Mouse (Mus musculus) neural tube, embryonic 14.5 days (tissue): ENCODE measurements around the gene Col25a1. TPM values are rescaled to one million over a fixed set of nuclear protein-coding genes. Genes with fewer than 3 reads are reported as not detected.

Source experiments
- ATAC-seq: fragments of 200-750 bp; cut with Nextera tagmentation; 2 replicates; pipeline ENCODE4 v1.8.0; 2017; ENCODE audit warnings: low read depth, mild to moderate bottlenecking, moderate TSS enrichment, moderate library complexity
- H3K27ac ChIP-seq: fragments of 300-500 bp; sonication (generic); 2 replicates; pipeline ENCODE4 v1.5.1; 2014; ENCODE audit warnings: low read depth, mild to moderate bottlenecking, control low read depth, low read length, moderate library complexity, mixed read lengths
- H3K27me3 ChIP-seq: fragments of 300-500 bp; sonication (generic); 2 replicates; pipeline ENCODE4 v1.6.1; 2014; ENCODE audit warnings: low read length; ENCODE audit not compliant: control insufficient read depth, insufficient read depth
- H3K36me3 ChIP-seq: fragments of 300-500 bp; sonication (generic); 2 replicates; pipeline ENCODE4 v1.6.1; 2014; ENCODE audit warnings: low read length, mixed read lengths; ENCODE audit not compliant: control insufficient read depth, insufficient read depth
- H3K4me1 ChIP-seq: fragments of 300-500 bp; sonication (generic); 2 replicates; pipeline ENCODE4 v1.6.1; 2014; ENCODE audit warnings: low read length; ENCODE audit not compliant: control insufficient read depth, insufficient read depth
- H3K4me2 ChIP-seq: fragments of 300-500 bp; sonication (generic); 2 replicates; pipeline ENCODE4 v1.6.1; 2014; ENCODE audit warnings: mild to moderate bottlenecking, low read depth, low read length, control low read depth
- H3K4me3 ChIP-seq: fragments of 300-500 bp; sonication (generic); 2 replicates; pipeline ENCODE4 v1.5.1; 2014; ENCODE audit warnings: low read depth, low read length, control low read depth, mixed read lengths
- H3K9ac ChIP-seq: fragments of 300-500 bp; sonication (generic); replicated peaks from 2 replicates; pipeline ENCODE4 v1.6.1; 2014; ENCODE audit warnings: low read depth, mild to moderate bottlenecking, control low read depth, low read length, mixed read lengths
- H3K9me3 ChIP-seq: fragments of 300-500 bp; sonication (generic); 2 replicates; pipeline ENCODE4 v1.6.1; 2016; ENCODE audit warnings: low read length; ENCODE audit not compliant: control insufficient read depth
- WGBS: fragments of 180-500 bp; shearing (Covaris S2); extraction: QIAGEN DNeasy Blood & Tissue Kit; methylation state at CpG from one replicate; pipeline ENCODE4 v1.1.7; 2014; 5-methylcytosine and 5-hydroxymethylcytosine counted together
- polyA plus RNA-seq: library from polyadenylated mRNA; unstranded; fragments of >200 nt; fragmentation: Nextera tagmentation; extraction: Ambion mirVana; gene quantifications from 2 replicates; pipeline ENCODE4 v1.2.1, GENCODE M21; 2014

The Col25a1 gene
- polyA plus RNA-seq, 1 experiment from 2014 or later: 10.5 TPM

- Histone ChIP-seq H3K9ac (no peak overlapping the region), H3K27ac (no peak overlapping the region), H3K9me3 (no peaks in the 10 kb centered on the region), H3K4me2 (no peak overlapping the region), H3K4me1 (no peaks in the 10 kb centered on the region), H3K4me3 (no peak overlapping the region), H3K36me3 (no peaks in the 10 kb centered on the region), H3K27me3 (no peaks in the 10 kb centered on the region)
- 68% methylated on average over 1 of the region's 1 CpGs for WGBS
- no peak for ATAC-seq
Measured at GRCm38 (mm10) chr3:130361922-130362321, 230.6 kb downstream of the Col25a1 start.

GRCm38 (mm10) chr3:130362797-130363367 is 231.6 kb downstream of the Col25a1 start:
- no peak overlapping the region for H3K9ac ChIP-seq
- H3K27me3 ChIP-seq: no peaks in the 10 kb centered on the region
- ATAC-seq: no peak
- no peak overlapping the region for H3K4me2 ChIP-seq
- H3K27ac ChIP-seq: no peak overlapping the region
- no peak overlapping the region for H3K4me3 ChIP-seq
- no peaks in the 10 kb centered on the region for H3K9me3 ChIP-seq
- 85% methylated on average over 7 of the region's 7 CpGs for WGBS
- H3K4me1 ChIP-seq: no peaks in the 10 kb centered on the region
- H3K36me3 ChIP-seq: no peaks in the 10 kb centered on the region

GRCm38 (mm10) chr3:130366917-130367610 is 235.8 kb downstream of the Col25a1 start:
- Histone ChIP-seq H3K9ac (no peak overlapping the region), H3K36me3 (no peaks in the 10 kb centered on the region)
- 53% methylated on average over 8 of the region's 8 CpGs for WGBS

GRCm38 (mm10) chr3:130368352-130368751 is 237.1 kb downstream of the Col25a1 start:
- no peaks in the 10 kb centered on the region for H3K4me1 ChIP-seq
- H3K4me3 ChIP-seq: no peak overlapping the region
- no peak overlapping the region for H3K4me2 ChIP-seq
- H3K9me3 ChIP-seq: no peaks in the 10 kb centered on the region
- H3K27me3 ChIP-seq: no peaks in the 10 kb centered on the region
- ATAC-seq: no peak
- no peak overlapping the region for H3K27ac ChIP-seq
- 94% methylated on average over 4 of the region's 4 CpGs for WGBS
- no peaks in the 10 kb centered on the region for H3K36me3 ChIP-seq
- H3K9ac ChIP-seq: no peak overlapping the region

More at GRCm38 (mm10) chr3:130366917-130367610, 235.8 kb downstream of the Col25a1 start:
- Histone ChIP-seq H3K9me3 (no peaks in the 10 kb centered on the region), H3K4me2 (no peak overlapping the region), H3K27ac (no peak overlapping the region), H3K4me1 (no peaks in the 10 kb centered on the region), H3K4me3 (no peak overlapping the region), H3K27me3 (no peaks in the 10 kb centered on the region)
- ATAC-seq: no peak

- H3K27me3 ChIP-seq: no peaks in the 10 kb centered on the region
- no peak overlapping the region for H3K4me2 ChIP-seq
- H3K9ac ChIP-seq: no peak overlapping the region
- WGBS: 88% methylated on average over 1 of the region's 1 CpGs
- no peaks in the 10 kb centered on the region for H3K9me3 ChIP-seq
- no peak overlapping the region for H3K27ac ChIP-seq
- H3K36me3 ChIP-seq: no peaks in the 10 kb centered on the region
- no peaks in the 10 kb centered on the region for H3K4me1 ChIP-seq
- H3K4me3 ChIP-seq: no peak overlapping the region
- ATAC-seq: no peak
Measured at GRCm38 (mm10) chr3:130369113-130369512, 237.8 kb downstream of the Col25a1 start.

GRCm38 (mm10) chr3:130370167-130370566 is 238.9 kb downstream of the Col25a1 start:
- no peak overlapping the region for H3K27ac ChIP-seq
- H3K27me3 ChIP-seq: no peaks in the 10 kb centered on the region
- no peaks in the 10 kb centered on the region for H3K9me3 ChIP-seq
- no peaks in the 10 kb centered on the region for H3K4me1 ChIP-seq
- no peak for ATAC-seq
- no peaks in the 10 kb centered on the region for H3K36me3 ChIP-seq
- H3K4me3 ChIP-seq: no peak overlapping the region
- no peak overlapping the region for H3K9ac ChIP-seq
- H3K4me2 ChIP-seq: no peak overlapping the region
- WGBS: 74% methylated on average over 5 of the region's 5 CpGs

- Histone ChIP-seq H3K27me3 (no peaks in the 10 kb centered on the region), H3K9me3 (no peaks in the 10 kb centered on the region), H3K4me3 (no peak overlapping the region), H3K4me2 (no peak overlapping the region), H3K36me3 (no peaks in the 10 kb centered on the region), H3K9ac (no peak overlapping the region), H3K27ac (no peak overlapping the region), H3K4me1 (no peaks in the 10 kb centered on the region)
- ATAC-seq: no peak
- WGBS: 67% methylated on average over 7 of the region's 7 CpGs
Measured at GRCm38 (mm10) chr3:130373145-130373544, 241.8 kb downstream of the Col25a1 start.

GRCm38 (mm10) chr3:130374620-130375341 is 243.5 kb downstream of the Col25a1 start:
- no peak for ATAC-seq
- no peak overlapping the region for H3K27ac ChIP-seq
- WGBS: 75% methylated on average over 3 of the region's 3 CpGs

GRCm38 (mm10) chr3:130377786-130378185 is 246.5 kb downstream of the Col25a1 start:
- 94% methylated on average over 5 of the region's 5 CpGs for WGBS

More at GRCm38 (mm10) chr3:130374620-130375341, 243.5 kb downstream of the Col25a1 start:
- no peaks in the 10 kb centered on the region for H3K4me1 ChIP-seq
- H3K27me3 ChIP-seq: no peaks in the 10 kb centered on the region
- no peaks in the 10 kb centered on the region for H3K9me3 ChIP-seq
- no peak overlapping the region for H3K4me2 ChIP-seq
- H3K4me3 ChIP-seq: no peak overlapping the region
- H3K9ac ChIP-seq: no peak overlapping the region
- H3K36me3 ChIP-seq: no peaks in the 10 kb centered on the region

More at GRCm38 (mm10) chr3:130377786-130378185, 246.5 kb downstream of the Col25a1 start:
- no peaks in the 10 kb centered on the region for H3K9me3 ChIP-seq
- H3K27ac ChIP-seq: no peak overlapping the region
- no peak overlapping the region for H3K9ac ChIP-seq
- H3K4me2 ChIP-seq: no peak overlapping the region
- H3K4me3 ChIP-seq: no peak overlapping the region
- no peaks in the 10 kb centered on the region for H3K4me1 ChIP-seq
- no peaks in the 10 kb centered on the region for H3K27me3 ChIP-seq
- no peak for ATAC-seq
- no peaks in the 10 kb centered on the region for H3K36me3 ChIP-seq
